Mouse (Mus musculus): Measurements from ENCODE around the gene Celsr1. TPM values are rescaled to one million over a fixed set of nuclear protein-coding genes. Genes with fewer than 3 reads are reported as not detected.

Gene Celsr1
- total and polyA plus RNA-seq, 3 experiments, result not detected

Other genes with a start within 250 kb of the Celsr1 start
- gene Cdpf1, start 222.1 kb downstream of the Celsr1 start, total RNA-seq (2012; rRNA removed), result 27.4 and 30.1 TPM in 2 replicates
- 23.3 and 26.4 TPM in 2 replicates for gene Cdpf1, start 222.1 kb downstream of the Celsr1 start, total RNA-seq (2014; rRNA removed)
- 18.1 and 20.9 TPM in 2 replicates for gene Cdpf1, start 222.1 kb downstream of the Celsr1 start, polyA plus RNA-seq (2012; ENCODE audit: insufficient read length, low read depth)
- gene Pkdrej, start 212.0 kb downstream of the Celsr1 start, total RNA-seq (2012; rRNA removed), result not detected in 2 replicates
- not detected in 2 replicates for gene Pkdrej, start 212.0 kb downstream of the Celsr1 start, total RNA-seq (2014; rRNA removed)
- gene Pkdrej, start 212.0 kb downstream of the Celsr1 start, polyA plus RNA-seq (2012; ENCODE audit: insufficient read length, low read depth), result not detected in 2 replicates
- 4.2 and 5.8 TPM in 2 replicates for gene Ttc38, start 201.5 kb downstream of the Celsr1 start, total RNA-seq (2012; rRNA removed)
- gene Ttc38, start 201.5 kb downstream of the Celsr1 start, total RNA-seq (2014; rRNA removed), result 3.3 and 5.1 TPM in 2 replicates
- 4.4 and 5.1 TPM in 2 replicates for gene Ttc38, start 201.5 kb downstream of the Celsr1 start, polyA plus RNA-seq (2012; ENCODE audit: insufficient read length, low read depth)
- gene Gtse1, start 174.0 kb downstream of the Celsr1 start, total RNA-seq (2012; rRNA removed), result 37.4 and 40.0 TPM in 2 replicates
- gene Gtse1, start 174.0 kb downstream of the Celsr1 start, total RNA-seq (2014; rRNA removed), result 31.6 and 32.8 TPM in 2 replicates
- 36.6 and 40.1 TPM in 2 replicates for gene Gtse1, start 174.0 kb downstream of the Celsr1 start, polyA plus RNA-seq (2012; ENCODE audit: insufficient read length, low read depth)
- 24.9 and 29.0 TPM in 2 replicates for gene Trmu, start 154.5 kb downstream of the Celsr1 start, total RNA-seq (2012; rRNA removed)
- gene Trmu, start 154.5 kb downstream of the Celsr1 start, total RNA-seq (2014; rRNA removed), result 20.2 and 26.4 TPM in 2 replicates
- 26.4 and 34.7 TPM in 2 replicates for gene Trmu, start 154.5 kb downstream of the Celsr1 start, polyA plus RNA-seq (2012; ENCODE audit: insufficient read length, low read depth)
- 0.08 and 0.17 TPM in 2 replicates for gene Gramd4, start 23.9 kb upstream of the Celsr1 start, total RNA-seq (2012; rRNA removed)
- 0.66 TPM in 2 replicates for gene Gramd4, start 23.9 kb upstream of the Celsr1 start, total RNA-seq (2014; rRNA removed)
- 0.56 and 0.63 TPM in 2 replicates for gene Gramd4, start 23.9 kb upstream of the Celsr1 start, polyA plus RNA-seq (2012; ENCODE audit: insufficient read length, low read depth)
- gene Cerk, start 152.4 kb upstream of the Celsr1 start, total RNA-seq (2012; rRNA removed), result 8.8 and 10.3 TPM in 2 replicates
- gene Cerk, start 152.4 kb upstream of the Celsr1 start, total RNA-seq (2014; rRNA removed), result 3.7 and 4.4 TPM in 2 replicates
- 2.2 and 2.5 TPM in 2 replicates for gene Cerk, start 152.4 kb upstream of the Celsr1 start, polyA plus RNA-seq (2012; ENCODE audit: insufficient read length, low read depth)
- 15.0 and 20.2 TPM in 2 replicates for gene Tbc1d22a, start 180.7 kb upstream of the Celsr1 start, total RNA-seq (2012; rRNA removed)
- gene Tbc1d22a, start 180.7 kb upstream of the Celsr1 start, total RNA-seq (2014; rRNA removed), result 19.4 and 21.1 TPM in 2 replicates
- 16.5 and 17.6 TPM in 2 replicates for gene Tbc1d22a, start 180.7 kb upstream of the Celsr1 start, polyA plus RNA-seq (2012; ENCODE audit: insufficient read length, low read depth)